Mouse (Mus musculus) layer of hippocampus, adult 11-12 months (tissue): ENCODE results near the gene Tjap1.

ENCODE experiments used
- DNase-seq: peaks from one replicate; pipeline ENCODE4 v3.0.0; 2022; ENCODE audit warnings: low spot score

Gene Tjap1

GRCm38 (mm10) chr17:46283140-46283539, 314 bp upstream of the Tjap1 start:
- DNase-seq = no peak

GRCm38 (mm10) chr17:46278011-46278765, 4.6 kb downstream of the Tjap1 start:
- DNase-seq = no peak

- DNase-seq = no peak
Observed at GRCm38 (mm10) chr17:46277586-46277985, 5.2 kb downstream of the Tjap1 start.

GRCm38 (mm10) chr17:46275506-46275905, 7.3 kb downstream of the Tjap1 start:
- DNase-seq = no peak

- DNase-seq = no peak
Observed at GRCm38 (mm10) chr17:46275034-46275433, 7.8 kb downstream of the Tjap1 start.

- DNase-seq = no peak
Observed at GRCm38 (mm10) chr17:46274465-46274864, 8.4 kb downstream of the Tjap1 start.

GRCm38 (mm10) chr17:46273803-46274236, 9.0 kb downstream of the Tjap1 start:
- no peak for DNase-seq

GRCm38 (mm10) chr17:46272675-46273074, 10.2 kb downstream of the Tjap1 start:
- DNase-seq = no peak

GRCm38 (mm10) chr17:46272058-46272457, 10.8 kb downstream of the Tjap1 start:
- peak; percentile 58 for DNase-seq

GRCm38 (mm10) chr17:46269771-46270534, 12.9 kb downstream of the Tjap1 start:
- no peak for DNase-seq

- DNase-seq = no peak
Observed at GRCm38 (mm10) chr17:46268026-46268720, 14.7 kb downstream of the Tjap1 start.

GRCm38 (mm10) chr17:46267511-46267910, 15.3 kb downstream of the Tjap1 start:
- DNase-seq = no peak

- no peak for DNase-seq
Observed at GRCm38 (mm10) chr17:46266986-46267385, 15.8 kb downstream of the Tjap1 start.

- peak; percentile 90 for DNase-seq
Observed at GRCm38 (mm10) chr17:46265918-46266618, 16.8 kb downstream of the Tjap1 start.

- no peak for DNase-seq
Observed at GRCm38 (mm10) chr17:46265502-46265901, 17.3 kb downstream of the Tjap1 start.

GRCm38 (mm10) chr17:46262201-46262694, 20.6 kb downstream of the Tjap1 start:
- DNase-seq = no peak

- DNase-seq = no peak
Observed at GRCm38 (mm10) chr17:46259675-46260074, 23.2 kb downstream of the Tjap1 start.

- no peak for DNase-seq
Observed at GRCm38 (mm10) chr17:46258279-46259053, 24.4 kb downstream of the Tjap1 start.

- no peak for DNase-seq
Observed at GRCm38 (mm10) chr17:46255147-46255546, 27.7 kb downstream of the Tjap1 start.

- no peak for DNase-seq
Observed at GRCm38 (mm10) chr17:46254106-46254505, 28.7 kb downstream of the Tjap1 start.

- peak; percentile 92 for DNase-seq
Observed at GRCm38 (mm10) chr17:46253452-46254084, 29.3 kb downstream of the Tjap1 start, which contains the start of gene Lrrc73. Gene Lrrc73 (plus strand): TSS chr17:46253531.
